Mouse (Mus musculus) G1E (cell line): Measurements from ENCODE around the gene Tardbp.

Source experiments
- CTCF ChIP-seq: IDR thresholded peaks from 2 replicates; pipeline ENCODE4 v1.5.1; 2012; ENCODE audit warnings: low read depth, low read length, inconsistent platforms, mixed read lengths
- GATA1 ChIP-seq: IDR thresholded peaks from 2 replicates; pipeline ENCODE4 v1.6.1; 2012; ENCODE audit warnings: borderline replicate concordance, low read length, inconsistent platforms, mixed read lengths
- GATA2 ChIP-seq: IDR thresholded peaks from 2 replicates; pipeline ENCODE4 v1.6.1; 2012; ENCODE audit warnings: low read depth, low read length, inconsistent platforms, borderline replicate concordance
- POLR2AphosphoS5 ChIP-seq: IDR thresholded peaks from 2 replicates; pipeline ENCODE4 v1.6.1; 2012; ENCODE audit warnings: low read depth, low read length, inconsistent platforms; ENCODE audit not compliant: insufficient replicate concordance
- TAL1 ChIP-seq: conservative IDR thresholded peaks from 2 replicates; pipeline ENCODE4 v1.6.1; 2012; ENCODE audit warnings: low read depth, low read length, inconsistent platforms, mixed read lengths

GRCm38 (mm10) chr4:148651045-148651444, 24.2 kb upstream of the Tardbp start:
- TF ChIP-seq CTCF (no peak), GATA1 (no peak), TAL1 (no peak), POLR2AphosphoS5 (no peak), GATA2 (no peak)
